Mouse (Mus musculus): ENCODE results near the gene Olfr55.
"Not testable (repeated sequence)": the region's sequence is repeated elsewhere in the genome, so short reads cannot be mapped to it uniquely, and the experiment has no call there.

The Olfr55 gene

GRCm38 (mm10) chr17:33168147-33168546 lies at the start of gene Olfr55:
Gene Olfr55, plus strand, starts transcription at chr17:33168447.
- DNase-seq = not testable (repeated sequence)

DNA sequence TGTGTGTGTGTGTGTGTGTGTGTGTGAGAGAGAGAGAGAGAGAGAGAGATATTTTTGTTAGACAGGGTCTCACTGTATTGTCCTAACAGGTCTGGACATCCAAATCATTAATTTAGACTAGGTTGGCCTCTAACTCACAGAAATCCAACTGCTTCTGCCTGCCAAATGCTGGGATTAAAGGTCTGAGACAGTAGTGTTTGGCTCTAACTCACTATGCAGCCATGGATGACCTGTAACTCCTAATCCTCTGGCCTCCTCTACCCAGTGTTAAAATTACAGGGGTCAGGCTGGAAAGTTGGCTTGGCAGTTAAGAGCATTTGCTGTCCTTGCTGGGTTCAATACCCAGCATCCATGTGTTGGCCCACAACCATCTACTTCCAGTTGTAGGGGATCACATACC lies 43.7 kb upstream of the Olfr55 start:
- DNase-seq = peak; percentile 4 to 15

DNA sequence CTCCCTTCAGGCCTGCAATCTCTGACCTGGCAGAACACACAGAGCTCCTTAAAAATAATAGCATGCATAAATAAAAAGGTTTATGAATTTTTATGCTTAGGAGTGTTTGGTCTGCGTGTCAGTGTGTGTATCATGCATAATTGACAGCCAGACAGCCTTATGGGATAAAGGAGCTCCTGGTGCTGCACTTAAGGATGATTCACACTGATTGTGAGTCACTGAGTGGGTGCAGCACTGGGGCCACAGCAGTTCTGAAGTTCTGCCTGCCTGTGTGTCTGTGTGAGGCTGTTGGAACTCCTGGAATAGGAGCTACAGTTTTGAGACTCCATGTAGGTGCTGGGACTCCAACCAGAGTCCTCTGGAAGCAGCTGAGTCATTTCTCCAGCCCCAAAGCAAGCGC lies 42.0 kb upstream of the Olfr55 start:
- peak in 1 of 2 experiments; percentile 5 for DNase-seq

DNA sequence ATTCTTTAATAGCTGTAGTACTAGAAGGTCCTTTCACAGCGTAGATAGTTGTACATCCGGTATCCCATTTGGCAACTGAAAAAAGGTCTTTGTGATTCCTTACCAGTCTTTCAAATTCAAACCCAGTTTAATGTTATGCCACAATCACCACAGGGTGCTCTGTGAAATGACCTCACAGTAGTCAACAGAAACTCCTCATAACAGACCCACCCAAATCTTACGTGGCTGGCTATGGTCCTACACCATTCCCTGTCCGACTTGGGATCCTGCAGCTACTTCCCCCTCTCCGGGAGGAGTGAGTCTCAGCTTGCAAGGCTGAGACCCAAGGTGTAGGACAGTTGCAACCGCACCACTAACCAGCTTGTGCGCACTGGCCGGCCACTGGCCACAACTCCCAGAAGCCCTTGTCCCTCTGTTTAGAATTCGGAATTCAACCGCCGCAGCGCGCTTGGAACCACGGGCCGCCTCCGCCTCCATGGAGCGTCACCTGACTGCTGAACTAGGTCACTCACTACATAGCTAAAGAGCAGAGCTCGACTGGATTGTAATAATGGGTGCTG lies 28.9 kb upstream of the Olfr55 start, which contains the start of gene Morc2b:
Gene Morc2b, minus strand, starts transcription at position 423 of the 560 bp plus-strand sequence.
- no peak for DNase-seq

GRCm38 (mm10) chr17:33191002-33191401 lies 22.8 kb downstream of the Olfr55 start, which contains the start of gene Olfr239:
Gene Olfr239, plus strand, starts transcription at chr17:33191302.
- not testable (repeated sequence) for DNase-seq

DNA sequence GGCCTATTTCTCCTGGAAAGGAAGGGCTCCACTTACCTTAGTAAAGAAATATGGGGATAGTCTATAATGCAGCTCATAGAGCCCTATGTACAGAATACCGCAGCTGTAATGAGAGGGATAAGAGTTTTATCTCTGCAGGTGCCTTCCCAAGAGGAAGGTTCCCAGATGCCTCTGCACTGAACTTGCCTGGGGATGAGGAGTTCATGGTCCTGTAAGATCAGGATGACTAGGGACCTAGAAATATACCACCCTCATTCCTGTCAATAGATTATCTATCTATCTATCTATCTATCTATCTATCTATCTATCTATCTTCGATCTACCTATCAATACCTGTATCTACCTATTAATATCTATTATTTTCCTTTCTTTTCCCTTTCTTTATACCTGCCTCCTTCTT lies 53.3 kb downstream of the Olfr55 start, which contains the start of gene Olfr1564:
Gene Olfr1564, minus strand, starts transcription at position 101 of the 400 bp plus-strand sequence.
- DNase-seq = no peak

Measured in kidney, postnatal 36 days (tissue).